Mouse (Mus musculus) forebrain, embryonic 16.5 days (tissue): ENCODE measurements around the gene Itga1. TPM values are rescaled to one million over a fixed set of nuclear protein-coding genes. Genes with fewer than 3 reads are reported as not detected.
A peak's percentile ranks its signal among the peaks of the same experiment; 100 is the strongest.

Experiments used
- ATAC-seq: fragments of 200-750 bp; cut with Nextera tagmentation; 2 replicates; pipeline ENCODE4 v1.8.0; 2017; ENCODE audit warnings: mild to moderate bottlenecking, moderate library complexity
- H3K27ac ChIP-seq: fragments of 300-500 bp; sonication (generic); 2 replicates; pipeline ENCODE4 v1.5.1; 2014; ENCODE audit warnings: low read length, control low read depth
- H3K27me3 ChIP-seq: fragments of 300-500 bp; sonication (generic); replicated peaks from 2 replicates; pipeline ENCODE4 v1.6.1; 2014; ENCODE audit warnings: low read length; ENCODE audit not compliant: control insufficient read depth, insufficient read depth
- H3K36me3 ChIP-seq: fragments of 300-500 bp; sonication (generic); 2 replicates; pipeline ENCODE4 v1.6.1; 2014; ENCODE audit not compliant: control insufficient read depth, insufficient read depth
- H3K4me1 ChIP-seq: fragments of 300-500 bp; sonication (generic); replicated peaks from 2 replicates; pipeline ENCODE4 v1.6.1; 2014; ENCODE audit warnings: low read length; ENCODE audit not compliant: control insufficient read depth, insufficient read depth
- H3K4me2 ChIP-seq: fragments of 300-500 bp; sonication (generic); 2 replicates; pipeline ENCODE4 v1.6.1; 2014; ENCODE audit warnings: mild to moderate bottlenecking, low read length, control low read depth
- H3K4me3 ChIP-seq: fragments of 300-500 bp; sonication (generic); replicated peaks from 2 replicates; pipeline ENCODE4 v1.5.1; 2014; ENCODE audit warnings: mild to moderate bottlenecking, low read length, control low read depth
- H3K9ac ChIP-seq: fragments of 300-500 bp; sonication (generic); replicated peaks from 2 replicates; pipeline ENCODE4 v1.6.1; 2014; ENCODE audit warnings: low read depth, low read length, control low read depth
- H3K9me3 ChIP-seq: fragments of 300-500 bp; sonication (generic); 2 replicates; pipeline ENCODE4 v1.6.1; 2016; ENCODE audit warnings: low read length; ENCODE audit not compliant: control insufficient read depth
- WGBS: fragments of 180-500 bp; shearing (Covaris S2); extraction: QIAGEN DNeasy Blood & Tissue Kit; methylation state at CpG from one replicate; pipeline ENCODE4 v1.1.7; 2014; 5-methylcytosine and 5-hydroxymethylcytosine counted together
- polyA plus RNA-seq: library from polyadenylated mRNA; unstranded; fragments of >200 nt; fragmentation: Nextera tagmentation; extraction: Ambion mirVana; gene quantifications from 2 replicates; pipeline ENCODE4 v1.2.1, GENCODE M21; 2015

Gene Itga1
- polyA plus RNA-seq, 1 experiment from 2014 or later, result 6.6 TPM

GRCm38 (mm10) chr13:114954516-114954915 is 147.2 kb downstream of the Itga1 start:
- no peak for ATAC-seq
- no peak overlapping the region for H3K9ac ChIP-seq
- no peak overlapping the region for H3K4me2 ChIP-seq
- no peak overlapping the region for H3K4me3 ChIP-seq
- H3K36me3 ChIP-seq, result no peaks in the 10 kb centered on the region
- no peaks in the 10 kb centered on the region for H3K27me3 ChIP-seq
- H3K27ac ChIP-seq, result no peak overlapping the region
- H3K9me3 ChIP-seq, result no peaks in the 10 kb centered on the region
- H3K4me1 ChIP-seq, result no peaks in the 10 kb centered on the region

GRCm38 (mm10) chr13:114933541-114933940 is 168.2 kb downstream of the Itga1 start:
- Histone ChIP-seq H3K4me2 (no peak overlapping the region), H3K4me1 (peaks cover 12% of the 10 kb centered on the region), H3K9me3 (no peaks in the 10 kb centered on the region), H3K27ac (no peak overlapping the region), H3K36me3 (no peaks in the 10 kb centered on the region), H3K4me3 (no peak overlapping the region), H3K27me3 (no peaks in the 10 kb centered on the region), H3K9ac (no peak overlapping the region)
- no peak for ATAC-seq
- WGBS, result 88% methylated on average over 7 of the region's 7 CpGs

GRCm38 (mm10) chr13:114931775-114932294 is 169.9 kb downstream of the Itga1 start, which contains the start of gene Itga2:
TSS of gene Itga2 (minus strand) at chr13:114932100.
- no peaks in the 10 kb centered on the region for H3K27me3 ChIP-seq
- ATAC-seq, result peak; percentile 91
- H3K27ac ChIP-seq, result no peak within 1 kb of the TSS
- H3K4me3 ChIP-seq, result peak within 1 kb of the TSS; percentile 43
- H3K36me3 ChIP-seq, result no peaks in the 10 kb centered on the region
- WGBS, result 2% methylated on average over 28 of the region's 28 CpGs
- peak within 1 kb of the TSS; percentile 87 for H3K4me2 ChIP-seq
- H3K9me3 ChIP-seq, result no peaks in the 10 kb centered on the region
- H3K4me1 ChIP-seq, result peaks cover 12% of the 10 kb centered on the region
- peak within 1 kb of the TSS; percentile 41 for H3K9ac ChIP-seq

GRCm38 (mm10) chr13:114930996-114931649 is 170.6 kb downstream of the Itga1 start:
- H3K36me3 ChIP-seq, result no peaks in the 10 kb centered on the region
- H3K4me2 ChIP-seq, result peak overlapping the region; percentile 87
- H3K27ac ChIP-seq, result no peak overlapping the region
- peaks cover 12% of the 10 kb centered on the region for H3K4me1 ChIP-seq
- H3K27me3 ChIP-seq, result no peaks in the 10 kb centered on the region
- peak overlapping the region; percentile 43 for H3K4me3 ChIP-seq
- H3K9me3 ChIP-seq, result no peaks in the 10 kb centered on the region
- H3K9ac ChIP-seq, result peak overlapping the region; percentile 41
- under 1% methylated on average over 10 of the region's 10 CpGs for WGBS
- peak; percentile 64; the same call in 1 of the 2 replicates for ATAC-seq

- Histone ChIP-seq H3K9me3 (no peaks in the 10 kb centered on the region), H3K4me2 (no peak overlapping the region), H3K4me3 (no peak overlapping the region), H3K27me3 (no peaks in the 10 kb centered on the region), H3K27ac (no peak overlapping the region), H3K9ac (no peak overlapping the region), H3K4me1 (peaks cover 4% of the 10 kb centered on the region), H3K36me3 (no peaks in the 10 kb centered on the region)
- ATAC-seq, result no peak
- WGBS, result 91% methylated on average over 1 of the region's 1 CpGs
These were observed 177.0 kb downstream of the Itga1 start for GRCm38 (mm10) chr13:114924785-114925184.

GRCm38 (mm10) chr13:114923331-114923730 is 178.4 kb downstream of the Itga1 start:
- Histone ChIP-seq H3K4me2 (peak overlapping the region; percentile 20), H3K4me1 (peaks cover 4% of the 10 kb centered on the region), H3K36me3 (no peaks in the 10 kb centered on the region), H3K27ac (no peak overlapping the region), H3K27me3 (no peaks in the 10 kb centered on the region), H3K4me3 (no peak overlapping the region), H3K9ac (0 out of 2 replicates have a peak overlapping the region, but pooled peaks have one; percentile 22), H3K9me3 (no peaks in the 10 kb centered on the region)
- 5% methylated on average over 9 of the region's 9 CpGs for WGBS
- ATAC-seq, result peak; percentile 95

- no peak overlapping the region for H3K4me3 ChIP-seq
- no peaks in the 10 kb centered on the region for H3K4me1 ChIP-seq
- H3K27ac ChIP-seq, result no peak overlapping the region
- no peak overlapping the region for H3K9ac ChIP-seq
- WGBS, result 87% methylated on average over 5 of the region's 5 CpGs
- H3K4me2 ChIP-seq, result no peak overlapping the region
- H3K27me3 ChIP-seq, result no peaks in the 10 kb centered on the region
- no peaks in the 10 kb centered on the region for H3K9me3 ChIP-seq
- ATAC-seq, result no peak
- H3K36me3 ChIP-seq, result no peaks in the 10 kb centered on the region
These were observed 186.0 kb downstream of the Itga1 start for GRCm38 (mm10) chr13:114915767-114916166.

- Histone ChIP-seq H3K4me1 (no peaks in the 10 kb centered on the region), H3K27me3 (no peaks in the 10 kb centered on the region), H3K36me3 (no peaks in the 10 kb centered on the region), H3K9me3 (no peaks in the 10 kb centered on the region), H3K9ac (no peak overlapping the region), H3K27ac (no peak overlapping the region), H3K4me3 (no peak overlapping the region), H3K4me2 (no peak overlapping the region)
- 89% methylated on average over 4 of the region's 4 CpGs for WGBS
- ATAC-seq, result no peak
These were observed 186.8 kb downstream of the Itga1 start for GRCm38 (mm10) chr13:114914963-114915362.

- H3K4me1 ChIP-seq, result no peaks in the 10 kb centered on the region
- H3K36me3 ChIP-seq, result no peaks in the 10 kb centered on the region
- H3K9ac ChIP-seq, result no peak overlapping the region
- ATAC-seq, result no peak
- no peaks in the 10 kb centered on the region for H3K27me3 ChIP-seq
- H3K9me3 ChIP-seq, result no peaks in the 10 kb centered on the region
- H3K4me3 ChIP-seq, result no peak overlapping the region
- H3K4me2 ChIP-seq, result no peak overlapping the region
- WGBS, result 89% methylated on average over 4 of the region's 4 CpGs
- no peak overlapping the region for H3K27ac ChIP-seq
These were observed 187.2 kb downstream of the Itga1 start for GRCm38 (mm10) chr13:114914559-114914958.
